Mouse (Mus musculus): Measurements from ENCODE around the gene Bcl2. TPM values are rescaled to one million over a fixed set of nuclear protein-coding genes. Genes with fewer than 3 reads are reported as not detected.
A peak's percentile ranks its signal among the peaks of the same experiment; 100 is the strongest.
"Not testable (repeated sequence)": the region's sequence is repeated elsewhere in the genome, so short reads cannot be mapped to it uniquely, and the experiment has no call there.

Gene Bcl2
- total RNA-seq (2021) = 1 to 10 TPM; 1.4 to 2.2 TPM
- long read RNA-seq, experiment 1, full-length matches to known transcripts = 1 of 6 reads
- long read RNA-seq, experiment 1, partial matches to known transcripts = 0 of 6 reads
- long read RNA-seq, experiment 1, other reads (novel, unspliced or antisense) = 5 of 6 reads
- long read RNA-seq, experiment 2, full-length matches to known transcripts = 1 of 1 reads
- long read RNA-seq, experiment 2, partial matches to known transcripts = 0 of 1 reads
- long read RNA-seq, experiment 2, other reads (novel, unspliced or antisense) = 0 of 1 reads

- peak; percentile 61 for DNase-seq (ENCODE audit: low spot score)
Observed at GRCm38 (mm10) chr1:106713621-106714529, at the start of gene Bcl2. Bcl2 (minus strand) TSS chr1:106714274.

DNA sequence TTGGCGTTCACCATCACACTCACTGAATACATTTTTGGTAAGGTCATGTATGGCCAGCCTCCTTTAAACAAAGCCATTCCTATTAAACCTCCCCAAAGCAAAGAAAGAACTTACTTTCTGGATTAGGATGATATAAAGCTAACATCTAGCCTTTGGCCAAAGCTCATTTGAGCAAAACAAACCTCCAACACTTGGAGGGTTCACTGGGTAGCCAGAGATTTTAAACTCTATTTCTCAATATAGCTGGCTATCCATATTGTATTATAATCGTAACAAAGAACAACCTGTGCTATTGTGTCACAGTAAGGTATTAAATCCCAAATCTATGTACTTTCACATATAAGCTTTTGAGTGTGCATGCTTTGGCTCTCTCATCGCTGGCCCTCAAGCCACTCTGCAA, 46.7 kb upstream of the Bcl2 start:
- no peak for DNase-seq (ENCODE audit: low spot score)

DNA sequence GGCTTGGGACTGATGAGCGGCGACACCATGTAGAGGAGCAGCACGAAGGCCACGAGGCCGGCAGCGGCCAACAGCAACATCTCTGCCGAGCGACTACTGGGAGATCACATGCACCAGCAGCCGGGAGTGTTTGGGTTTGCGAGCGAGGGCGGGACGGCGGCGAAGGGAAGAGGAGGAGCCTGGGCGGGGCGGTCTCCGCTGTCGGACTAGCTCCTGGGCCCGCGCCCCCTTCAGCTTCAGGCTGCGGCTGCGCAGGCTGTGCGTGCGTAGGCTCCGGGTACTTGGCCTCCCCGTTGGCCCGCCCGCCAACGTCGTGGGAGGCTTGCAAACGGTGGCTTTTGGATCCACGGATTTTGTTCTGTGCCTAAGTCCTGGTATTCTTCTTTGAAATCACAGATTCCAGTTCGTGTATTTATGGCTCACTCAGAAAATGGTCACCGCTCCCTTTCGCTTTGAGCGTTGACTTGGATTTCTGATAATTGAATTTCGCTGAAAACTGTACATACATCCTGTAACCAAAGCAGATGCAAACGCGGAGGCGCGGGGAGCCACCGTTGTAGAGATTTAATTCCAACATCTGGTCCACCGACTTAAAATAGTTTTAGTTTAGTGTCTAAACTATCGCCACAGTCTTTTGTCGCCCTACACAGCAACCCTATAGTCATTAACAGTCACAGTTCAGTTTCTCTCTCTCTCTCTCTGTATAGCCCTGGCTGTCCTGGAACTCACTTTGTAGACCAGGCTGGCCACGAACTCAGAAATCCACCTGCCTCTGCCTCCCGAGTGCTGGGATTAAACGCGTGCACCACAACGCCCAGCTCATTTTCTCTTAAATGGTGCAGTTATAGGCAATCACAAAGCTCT, 45.7 kb upstream of the Bcl2 start, which contains the start of gene Kdsr:
Gene Kdsr (minus strand): TSS at position 156 of the 864 bp plus-strand sequence.
- DNase-seq (ENCODE audit: low spot score) = peak; percentile 96

DNA sequence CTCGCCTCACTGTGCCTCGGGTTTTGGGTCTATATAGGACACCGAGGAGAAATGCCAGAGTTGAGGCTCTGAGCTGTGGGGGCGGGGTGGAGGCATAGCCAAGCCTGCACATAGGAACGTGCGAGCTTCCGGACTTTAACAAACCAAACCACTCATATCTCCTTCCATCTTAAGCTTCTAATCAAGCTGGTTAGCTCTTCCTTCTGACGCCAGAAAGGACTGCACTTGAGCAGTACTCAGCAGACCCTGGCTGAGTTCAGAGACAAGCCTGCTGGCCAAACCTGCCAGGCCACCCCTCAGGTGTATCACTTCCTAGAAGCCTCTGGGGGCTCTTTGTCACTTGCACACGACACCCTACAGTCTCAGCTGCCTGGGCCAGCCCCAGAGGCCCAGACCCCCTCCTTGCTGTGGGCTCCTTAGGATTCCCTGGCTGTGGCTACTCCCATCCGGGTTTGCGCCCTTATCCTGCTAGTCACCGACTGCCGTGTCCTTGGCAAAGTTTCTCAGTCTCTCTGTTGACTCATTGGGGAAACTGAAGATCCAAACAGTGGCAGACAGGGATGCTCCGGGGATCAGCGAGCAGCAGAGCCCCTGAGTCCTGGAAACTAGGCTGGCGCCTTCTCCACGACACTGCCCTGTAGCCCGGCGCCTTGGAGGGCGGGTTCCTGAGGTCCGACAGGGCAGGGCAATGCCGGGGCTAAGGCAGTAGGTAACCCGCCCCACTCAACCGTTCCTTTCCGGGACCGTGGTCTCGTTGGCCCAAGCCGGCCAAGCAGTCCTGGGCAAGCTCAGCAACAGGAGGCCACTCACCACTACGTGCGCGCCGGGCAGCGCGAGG, 44.9 kb upstream of the Bcl2 start:
- peak; percentile 23 for DNase-seq (ENCODE audit: low spot score)

DNA sequence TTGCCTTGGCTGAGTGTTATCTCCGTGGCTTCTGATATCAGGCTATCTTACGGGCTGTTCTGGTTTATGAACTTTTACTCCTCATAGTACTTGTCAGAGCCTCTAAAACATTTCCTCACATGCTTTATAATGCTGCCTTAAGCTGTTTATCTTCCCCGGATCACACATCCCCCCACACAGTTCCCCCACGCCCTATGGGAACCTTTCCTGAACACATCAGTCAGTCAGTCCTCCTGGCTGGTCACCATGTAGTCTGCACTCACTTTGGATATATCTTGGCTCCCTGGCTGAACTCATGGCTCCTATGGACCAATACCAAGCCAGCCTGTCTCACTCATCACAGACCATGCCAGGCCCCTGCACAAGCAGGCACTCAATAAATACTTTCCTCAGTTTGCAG, 42.6 kb upstream of the Bcl2 start:
- DNase-seq (ENCODE audit: low spot score) = no peak

DNA sequence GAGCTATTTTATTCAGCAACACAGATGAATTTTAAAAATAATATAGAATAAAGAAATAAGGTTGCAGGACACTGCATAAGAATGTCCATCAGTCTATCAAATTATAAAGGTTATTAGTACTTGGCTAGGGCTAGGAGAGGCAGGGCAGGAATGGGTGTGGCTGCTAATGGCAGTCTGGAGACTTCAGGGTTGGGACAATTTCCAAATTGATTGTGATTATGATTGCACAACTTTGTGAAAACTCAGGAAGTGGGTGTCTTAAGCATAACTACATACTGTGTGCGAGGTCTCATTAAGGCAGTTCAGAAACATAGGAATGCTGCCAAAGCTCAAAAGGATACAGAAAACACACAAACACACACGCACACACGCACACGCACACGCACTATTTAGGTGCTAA, 37.9 kb upstream of the Bcl2 start:
- DNase-seq (ENCODE audit: low spot score) = no peak

DNA sequence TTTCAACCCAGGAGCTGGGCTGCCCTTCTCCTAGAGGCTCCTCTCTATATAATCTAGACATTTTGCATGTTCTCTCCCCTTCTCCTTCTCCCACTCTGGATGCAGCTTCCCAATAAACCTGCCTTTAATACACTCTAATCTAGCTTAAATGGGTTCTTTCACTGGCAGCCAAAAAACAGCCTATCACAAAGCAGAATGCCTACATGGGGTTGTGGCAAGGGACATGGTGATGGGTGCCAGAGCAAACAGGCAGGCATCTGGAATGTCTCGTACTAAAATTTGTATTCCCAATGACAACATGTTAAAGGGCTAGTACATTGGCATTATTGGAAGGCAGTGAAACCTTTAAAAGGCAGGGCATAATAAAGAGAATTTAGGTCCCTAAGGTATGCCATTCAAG, 36.6 kb upstream of the Bcl2 start:
- no peak for DNase-seq (ENCODE audit: low spot score)

- DNase-seq (ENCODE audit: low spot score) = no peak
Observed at GRCm38 (mm10) chr1:106748555-106749315, 34.7 kb upstream of the Bcl2 start.

DNA sequence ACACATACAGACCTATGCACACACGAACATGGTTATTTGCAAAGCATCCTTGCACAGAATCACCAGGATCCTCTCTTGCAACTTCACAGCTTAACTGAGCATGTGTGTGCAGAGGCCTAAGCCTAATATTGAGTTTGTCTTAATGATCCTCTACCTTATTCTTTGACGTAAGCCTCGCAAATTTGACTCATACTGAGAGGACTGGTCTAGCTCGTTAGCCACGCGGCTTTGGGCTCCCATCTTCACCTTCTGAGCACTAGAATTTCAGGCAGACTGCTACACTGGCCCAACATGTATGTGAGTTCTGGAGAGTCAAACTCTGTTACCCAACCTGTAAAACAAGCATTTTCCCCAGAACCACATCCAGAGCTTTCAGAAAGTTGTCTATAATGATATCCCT, 28.9 kb upstream of the Bcl2 start:
- no peak for DNase-seq (ENCODE audit: low spot score)

DNA sequence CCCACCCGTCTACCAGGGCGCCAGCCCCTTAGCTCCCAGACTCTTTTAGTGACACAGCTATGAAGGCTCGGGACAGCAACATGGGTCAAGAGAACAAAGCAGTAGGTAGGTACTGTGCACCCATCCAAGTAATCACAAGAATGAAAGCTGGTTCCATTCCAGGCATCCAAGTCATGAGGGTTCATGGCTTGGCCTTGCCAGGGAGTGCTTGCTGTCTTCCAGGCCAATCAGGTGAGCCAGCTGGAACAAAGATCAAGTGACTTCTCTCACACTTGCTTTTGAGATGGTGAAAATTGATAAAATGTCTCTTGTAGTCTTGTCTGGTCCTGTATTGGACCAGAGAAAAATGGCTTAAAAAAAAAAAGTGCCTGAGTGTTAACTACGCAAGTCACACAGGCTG, 26.7 kb upstream of the Bcl2 start:
- DNase-seq (ENCODE audit: low spot score) = no peak

DNA sequence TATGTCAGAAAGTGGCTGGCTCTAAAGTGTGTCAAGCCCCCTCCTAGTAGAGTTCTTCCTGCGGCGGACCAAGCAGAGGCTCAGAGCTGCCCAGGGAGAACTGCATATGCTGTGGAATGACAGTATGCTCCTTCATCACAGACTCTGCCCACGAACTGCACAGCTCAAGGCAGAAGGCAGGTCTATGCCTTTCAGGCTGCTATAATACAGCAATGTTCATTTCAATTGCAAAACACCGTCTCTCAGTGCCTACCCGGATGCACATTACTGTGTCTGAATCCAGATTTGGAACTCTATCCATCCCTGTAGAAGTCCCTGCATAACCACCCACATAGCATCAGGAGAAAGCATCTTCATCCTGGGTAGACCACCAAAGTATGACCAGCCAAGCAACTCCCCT, 25.7 kb upstream of the Bcl2 start:
- DNase-seq (ENCODE audit: low spot score) = no peak

GRCm38 (mm10) chr1:106738092-106738491, 24.0 kb upstream of the Bcl2 start:
- DNase-seq (ENCODE audit: low spot score) = no peak

DNA sequence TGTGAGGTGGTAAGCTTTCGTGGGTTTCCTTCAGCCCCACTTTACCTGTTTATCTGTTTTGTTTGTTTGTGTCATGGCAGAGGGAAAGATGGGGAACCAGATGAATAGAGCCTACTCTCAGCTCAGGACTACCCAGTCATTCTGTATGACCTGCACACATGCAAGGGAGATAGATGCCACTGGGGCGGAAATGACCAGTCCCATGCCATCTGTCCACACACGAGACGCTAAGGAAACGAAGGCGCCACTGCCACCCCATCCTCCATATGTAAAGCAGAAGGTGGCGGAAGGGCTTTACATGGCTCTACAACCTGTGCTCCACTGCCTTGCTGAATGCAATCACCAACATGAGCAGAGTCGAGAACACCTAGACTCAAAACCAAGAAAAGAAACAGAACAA, 22.1 kb upstream of the Bcl2 start:
- DNase-seq (ENCODE audit: low spot score) = no peak

- DNase-seq (ENCODE audit: low spot score) = peak; percentile 31
Observed at GRCm38 (mm10) chr1:106735586-106735985, 21.5 kb upstream of the Bcl2 start.

DNA sequence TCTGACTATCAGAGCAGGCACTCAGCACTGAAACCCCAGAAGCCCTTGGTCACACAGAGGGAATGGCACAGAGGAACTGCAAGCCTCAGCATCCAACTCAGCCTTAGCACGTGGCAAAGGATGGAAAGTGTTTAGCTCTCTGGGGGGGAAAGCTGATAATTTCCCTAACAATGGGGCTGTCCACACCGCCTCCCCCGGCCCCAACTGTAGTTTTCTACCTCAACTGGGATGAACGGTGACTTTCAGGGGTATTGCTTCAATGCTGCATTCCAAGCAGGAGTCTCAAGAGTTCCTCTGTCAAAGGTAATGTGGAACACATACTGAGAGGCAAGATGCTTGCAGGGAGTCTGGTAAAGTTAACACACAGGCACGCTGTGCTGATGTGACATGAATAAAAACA, 8.0 kb upstream of the Bcl2 start:
- DNase-seq (ENCODE audit: low spot score) = no peak

DNA sequence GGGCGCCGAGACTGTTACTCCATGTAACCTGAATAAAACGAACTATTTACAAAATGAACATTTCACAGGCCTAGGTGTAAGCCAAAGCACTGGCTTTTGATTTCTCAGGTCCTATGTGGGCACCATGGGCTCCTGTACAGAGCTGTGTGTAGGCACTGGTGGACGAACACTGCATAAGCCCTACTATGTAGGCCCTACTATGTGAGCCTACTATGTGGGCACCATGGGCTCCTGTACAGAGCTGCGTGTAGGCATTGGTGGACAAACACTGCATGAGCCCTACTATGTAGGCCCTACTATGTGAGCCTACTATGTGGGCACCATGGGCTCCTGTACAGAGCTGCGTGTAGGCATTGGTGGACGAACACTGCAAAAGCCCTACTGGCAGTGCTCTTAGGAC, 3.7 kb upstream of the Bcl2 start:
- not testable (repeated sequence) for DNase-seq (ENCODE audit: low spot score)

GRCm38 (mm10) chr1:106717071-106717601, 3.1 kb upstream of the Bcl2 start:
- DNase-seq (ENCODE audit: low spot score) = peak; percentile 71

- DNase-seq (ENCODE audit: low spot score) = no peak
Observed at GRCm38 (mm10) chr1:106716141-106716540, 2.1 kb upstream of the Bcl2 start.

DNA sequence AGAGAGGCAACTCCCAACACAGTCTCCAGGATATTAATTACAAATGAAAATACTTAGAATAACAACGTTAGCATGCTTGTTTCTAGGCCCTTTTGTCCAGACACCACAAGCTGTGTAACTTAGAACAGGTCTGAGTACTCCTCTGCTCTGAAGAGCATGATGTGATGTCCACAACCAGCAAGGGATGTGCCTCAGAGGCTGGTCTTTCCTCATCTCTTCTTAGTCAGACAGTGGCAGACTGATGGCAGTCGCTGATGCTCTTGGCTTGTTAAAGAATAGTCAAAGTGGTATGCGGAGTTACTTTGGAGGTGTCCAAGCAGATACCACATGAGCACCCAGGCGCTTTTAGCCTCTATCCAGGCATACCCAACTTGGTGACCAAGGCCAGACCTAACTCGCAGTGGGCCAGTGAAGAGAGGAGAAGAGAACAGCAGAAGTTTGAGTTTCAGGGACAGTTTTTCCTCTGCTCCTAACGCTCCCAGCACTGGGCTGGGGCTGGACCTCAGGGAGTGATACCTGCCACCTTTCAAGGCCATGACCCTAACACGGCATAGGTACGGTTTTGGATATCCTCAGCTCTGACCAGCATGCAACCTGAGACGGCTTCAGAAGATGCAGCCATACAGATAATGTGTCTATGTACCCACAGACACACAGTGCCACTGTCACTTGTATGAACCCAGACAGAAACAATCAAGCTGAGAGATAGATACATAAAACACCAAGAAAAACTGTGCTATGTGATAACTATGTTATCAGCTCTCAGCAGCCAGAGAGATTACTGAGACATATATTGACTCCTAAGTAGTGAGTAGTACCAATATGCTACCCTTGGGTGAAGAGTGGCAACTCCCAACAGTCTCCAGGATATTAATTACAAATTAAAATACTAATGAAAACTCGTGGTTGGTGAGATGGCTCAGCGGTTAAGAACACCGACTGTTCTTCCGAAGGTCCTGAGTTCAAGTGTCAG, 1.3 kb upstream of the Bcl2 start:
- DNase-seq (ENCODE audit: low spot score) = no peak
